Comparison of ENCODE assay signal across 11 mouse cellular contexts in genomic region chr7:44900632-44901031, GRCm38 (mm10). TPM values are rescaled to one million over a fixed set of nuclear protein-coding genes. Genes with fewer than 3 reads are reported as not detected.
DNase-seq lines count a peak whose midpoint lies in the region; ATAC-seq lines count a peak whose summit lies in the region.
"Had no signal": no experiment of that assay in that cellular context is flagged by ENCODE, and none has a peak within 500 bp of the region (broad histone marks: within the 10 kb centered on the region; RNA-seq: fewer than 3 reads in every experiment).

No protein-coding gene starts in this region.

- ATAC-seq in forebrain, embryonic 11.5 days (replicated peaks; ENCODE audit: low FRiP score), result no peak
- peak; percentile 30 for ATAC-seq in kidney, embryonic 15.5 days (replicated peaks; ENCODE audit: low FRiP score)

- H3K4me2 ChIP-seq in forebrain, embryonic 11.5 days (ENCODE audit: low read depth, low read length, severe bottlenecking), result no peak overlapping the region
- H3K4me2 ChIP-seq in kidney, embryonic 15.5 days, result peak overlapping the region; percentile 67; the same call in 1 of the 2 replicates

- H3K9ac ChIP-seq in forebrain, embryonic 11.5 days (ENCODE audit: low read length), result no peak overlapping the region
- no peak overlapping the region for H3K9ac ChIP-seq in kidney, embryonic 15.5 days

- peaks cover 58% of the 10 kb centered on the region for H3K4me1 ChIP-seq in forebrain, embryonic 10.5 days
- peaks cover 13% of the 10 kb centered on the region for H3K4me1 ChIP-seq in forebrain, embryonic 11.5 days (replicated peaks; ENCODE audit: control insufficient read depth, insufficient read depth, low read length)
- H3K4me1 ChIP-seq in kidney, embryonic 15.5 days, result peaks cover 48% of the 10 kb centered on the region

- H3K27ac ChIP-seq in forebrain, embryonic 10.5 days, result peak overlapping the region; percentile 77
- no peak overlapping the region for H3K27ac ChIP-seq in forebrain, embryonic 11.5 days (ENCODE audit: low read depth, low read length)
- peak overlapping the region; percentile 90 for H3K27ac ChIP-seq in kidney, embryonic 15.5 days

- no peaks in the 10 kb centered on the region for H3K27me3 ChIP-seq in forebrain, embryonic 10.5 days (ENCODE audit: poor library complexity, severe bottlenecking)
- no peaks in the 10 kb centered on the region for H3K27me3 ChIP-seq in forebrain, embryonic 11.5 days (ENCODE audit: control insufficient read depth, insufficient read depth, low read length)
- H3K27me3 ChIP-seq in kidney, embryonic 15.5 days, result no peaks in the 10 kb centered on the region

- no peak for DNase-seq in forebrain, embryonic 10.5 days (ENCODE audit: extremely low spot score, low spot score)
- no peak for DNase-seq in forebrain, embryonic 11.5 days (ENCODE audit: low spot score)
- no peak for DNase-seq in kidney, postnatal 14 days
- DNase-seq in thymus, postnatal 14 days, result peak; percentile 27
- no peak for DNase-seq in thymus, postnatal 0 days (ENCODE audit: low spot score)
- no peak for DNase-seq in adrenal gland, postnatal 14 days
- no peak for DNase-seq in gastrocnemius, postnatal 14 days
- DNase-seq: adrenal gland, postnatal 25 days; heart, postnatal 14 days had no signal

- H3K9me3 ChIP-seq in forebrain, embryonic 10.5 days, result no peaks in the 10 kb centered on the region
- no peaks in the 10 kb centered on the region for H3K9me3 ChIP-seq in forebrain, embryonic 11.5 days (ENCODE audit: control insufficient read depth, low read length)
- no peaks in the 10 kb centered on the region for H3K9me3 ChIP-seq in kidney, embryonic 15.5 days (replicated peaks)

- intact Hi-C loops in gastrocnemius, postnatal 14 days (cut with DNase I; ENCODE audit: low total_unique reads), result loop anchor here (10.0 kb wide), 1 partner anchor 54 kb away; no protein-coding TSS in a partner anchor

- peak overlapping the region; percentile 47; the same call in 1 of the 2 replicates for H3K4me3 ChIP-seq in forebrain, embryonic 10.5 days
- H3K4me3 ChIP-seq in forebrain, embryonic 11.5 days (ENCODE audit: low read depth, low read length), result no peak overlapping the region
- no peak overlapping the region for H3K4me3 ChIP-seq in kidney, embryonic 15.5 days (replicated peaks)

- peaks cover 81% of the 10 kb centered on the region for H3K36me3 ChIP-seq in forebrain, embryonic 10.5 days (replicated peaks)
- H3K36me3 ChIP-seq in forebrain, embryonic 11.5 days (ENCODE audit: control insufficient read depth, insufficient read depth, low read length), result peaks cover 4% of the 10 kb centered on the region; the same call in 1 of the 2 replicates
- peaks cover 60% of the 10 kb centered on the region for H3K36me3 ChIP-seq in kidney, embryonic 15.5 days

- 91% methylated on average over 11 of the region's 11 CpGs for WGBS in forebrain, embryonic 10.5 days
- WGBS in forebrain, embryonic 11.5 days, result 90% methylated on average over 11 of the region's 11 CpGs
- 86% methylated on average over 11 of the region's 11 CpGs for WGBS in kidney, embryonic 15.5 days

RNA-seq across cellular contexts. Expression of gene Fuz, which starts 4.8 kb away (rescaled TPM):
- 24.8 and 25.0 TPM in 2 replicates for polyA plus RNA-seq in forebrain, embryonic 10.5 days (2016; fragmentation: Nextera tagmentation; extraction: Ambion mirVana)
- 32.9 TPM in 2 replicates for polyA plus RNA-seq in forebrain, embryonic 11.5 days (2014; fragmentation: Nextera tagmentation; extraction: Ambion mirVana)
- 22.3 and 24.0 TPM in 2 replicates for polyA plus RNA-seq in kidney, embryonic 15.5 days (2015; fragmentation: Nextera tagmentation; extraction: Ambion mirVana)
- 13.2 and 13.8 TPM in 2 replicates for polyA plus RNA-seq in thymus, postnatal 0 days (2015; fragmentation: Nextera tagmentation; extraction: Ambion mirVana)
- total RNA-seq in adrenal gland, postnatal 14 days (2021), result 23.5 and 24.8 TPM in 2 replicates
- total RNA-seq in gastrocnemius, postnatal 14 days (2021), result 10 to 100 TPM; 18.8 to 23.4 TPM

RNA-seq across cellular contexts. Expression of gene Med25, which starts 8.1 kb away (rescaled TPM):
- 175 and 185 TPM in 2 replicates for polyA plus RNA-seq in forebrain, embryonic 10.5 days (2016; fragmentation: Nextera tagmentation; extraction: Ambion mirVana)
- 135 and 139 TPM in 2 replicates for polyA plus RNA-seq in forebrain, embryonic 11.5 days (2014; fragmentation: Nextera tagmentation; extraction: Ambion mirVana)
- 103 and 126 TPM in 2 replicates for polyA plus RNA-seq in kidney, embryonic 15.5 days (2015; fragmentation: Nextera tagmentation; extraction: Ambion mirVana)
- 59.0 and 60.0 TPM in 2 replicates for polyA plus RNA-seq in thymus, postnatal 0 days (2015; fragmentation: Nextera tagmentation; extraction: Ambion mirVana)
- total RNA-seq in adrenal gland, postnatal 14 days (2021), result 75.3 and 87.2 TPM in 2 replicates
- total RNA-seq in gastrocnemius, postnatal 14 days (2021), result 10 to 100 TPM; 48.0 to 49.7 TPM

RNA-seq across cellular contexts. Expression of gene Ap2a1, which starts 28.7 kb away (rescaled TPM):
- polyA plus RNA-seq in forebrain, embryonic 10.5 days (2016; fragmentation: Nextera tagmentation; extraction: Ambion mirVana), result 69.1 and 69.5 TPM in 2 replicates
- 88.8 and 93.4 TPM in 2 replicates for polyA plus RNA-seq in forebrain, embryonic 11.5 days (2014; fragmentation: Nextera tagmentation; extraction: Ambion mirVana)
- 74.2 and 79.1 TPM in 2 replicates for polyA plus RNA-seq in kidney, embryonic 15.5 days (2015; fragmentation: Nextera tagmentation; extraction: Ambion mirVana)
- 34.5 and 37.5 TPM in 2 replicates for polyA plus RNA-seq in thymus, postnatal 0 days (2015; fragmentation: Nextera tagmentation; extraction: Ambion mirVana)
- total RNA-seq in adrenal gland, postnatal 14 days (2021), result 81.2 and 83.2 TPM in 2 replicates
- 10 to 100 TPM; 55.4 to 60.8 TPM for total RNA-seq in gastrocnemius, postnatal 14 days (2021)

RNA-seq across cellular contexts. Expression of gene Ptov1, which starts 31.0 kb away (rescaled TPM):
- polyA plus RNA-seq in forebrain, embryonic 10.5 days (2016; fragmentation: Nextera tagmentation; extraction: Ambion mirVana), result 415 and 438 TPM in 2 replicates
- polyA plus RNA-seq in forebrain, embryonic 11.5 days (2014; fragmentation: Nextera tagmentation; extraction: Ambion mirVana), result 454 and 526 TPM in 2 replicates
- polyA plus RNA-seq in kidney, embryonic 15.5 days (2015; fragmentation: Nextera tagmentation; extraction: Ambion mirVana), result 411 and 437 TPM in 2 replicates
- polyA plus RNA-seq in thymus, postnatal 0 days (2015; fragmentation: Nextera tagmentation; extraction: Ambion mirVana), result 147 and 158 TPM in 2 replicates
- total RNA-seq in adrenal gland, postnatal 14 days (2021), result 239 and 241 TPM in 2 replicates
- 100 to 1,000 TPM; 161 to 167 TPM for total RNA-seq in gastrocnemius, postnatal 14 days (2021)

RNA-seq across cellular contexts. Expression of gene Tsks, which starts 42.4 kb away (rescaled TPM):
- 0.47 TPM in 1 of 2 replicates, not detected in the other for polyA plus RNA-seq in forebrain, embryonic 10.5 days (2016; fragmentation: Nextera tagmentation; extraction: Ambion mirVana)
- 0.23 TPM in 1 of 2 replicates, not detected in the other for polyA plus RNA-seq in forebrain, embryonic 11.5 days (2014; fragmentation: Nextera tagmentation; extraction: Ambion mirVana)
- 0.14 TPM in 2 replicates for polyA plus RNA-seq in kidney, embryonic 15.5 days (2015; fragmentation: Nextera tagmentation; extraction: Ambion mirVana)
- 0.23 and 0.25 TPM in 2 replicates for polyA plus RNA-seq in thymus, postnatal 0 days (2015; fragmentation: Nextera tagmentation; extraction: Ambion mirVana)
- not detected in 2 replicates for total RNA-seq in adrenal gland, postnatal 14 days (2021)
- total RNA-seq in gastrocnemius, postnatal 14 days (2021), result not detected
- total RNA-seq: adrenal gland, postnatal 25 days; heart, postnatal 14 days had no signal
- polyA plus RNA-seq: inflammation-experienced regulatory T-cells, adult 6 months had no signal
